Mouse (Mus musculus): Measurements from ENCODE around the gene Gm2696.
"Not testable (repeated sequence)": the region's sequence is repeated elsewhere in the genome, so short reads cannot be mapped to it uniquely, and the experiment has no call there.

GRCm38 (mm10) chr10:77776844-77777243 is 37.6 kb upstream of the Gm2696 start, which contains the start of gene Gm7138:
- not testable (repeated sequence) for TF ChIP-seq CTCF (IDR thresholded peaks at IDR 0.05; ENCODE audit: low read depth, low read length); GATA1 (IDR thresholded peaks at IDR 0.05; ENCODE audit: borderline replicate concordance, low read length); POLR2AphosphoS5 (IDR thresholded peaks at IDR 0.05; ENCODE audit: insufficient replicate concordance, low read depth, low read length); TAL1 (conservative IDR thresholded peaks at IDR 0.05; ENCODE audit: low read depth, low read length); GATA2 (IDR thresholded peaks at IDR 0.05; ENCODE audit: borderline replicate concordance, low read depth, low read length)

Data from G1E (cell line).